ENCODE assay signal across 13 mouse cellular contexts in the genomic region with DNA sequence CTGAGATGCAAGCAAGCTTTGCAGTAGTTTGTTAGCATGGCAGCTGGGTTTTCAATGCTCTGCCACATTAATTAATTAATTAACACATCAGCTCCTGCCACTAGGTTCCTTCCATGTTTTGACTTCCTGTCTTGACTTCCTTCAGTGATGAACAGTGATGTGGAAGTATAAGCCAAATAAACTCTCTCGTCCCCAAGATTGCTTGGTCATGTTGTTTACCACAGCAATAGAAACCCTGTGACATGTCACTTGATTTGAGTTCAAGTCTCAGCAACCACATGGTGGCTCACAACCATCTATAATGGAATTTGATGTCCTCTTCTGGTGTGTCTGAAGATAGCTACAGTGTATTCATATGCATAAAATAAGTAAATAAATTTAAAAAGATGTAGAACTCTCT. TPM values are rescaled to one million over a fixed set of nuclear protein-coding genes. Genes with fewer than 3 reads are reported as not detected.
A peak's percentile ranks its signal among the peaks of the same experiment; 100 is the strongest.
DNase-seq lines count a peak whose midpoint lies in the region; ATAC-seq and TF ChIP-seq lines count a peak whose summit lies in the region.
"Had no signal": no experiment of that assay in that cellular context is flagged by ENCODE, and none has a peak within 500 bp of the region (broad histone marks: within the 10 kb centered on the region; RNA-seq: fewer than 3 reads in every experiment).

No protein-coding gene starts in this region.

- peak; percentile 1 for DNase-seq in kidney, adult 11 months
- no peak for DNase-seq in G1E (ENCODE audit: low spot score)
- DNase-seq in gastrocnemius, postnatal 14 days, result no peak

- H3K27ac ChIP-seq in kidney, embryonic 15.5 days, result no peak overlapping the region
- H3K27ac ChIP-seq in brown adipose tissue, adult 24 weeks (replicated peaks; ENCODE audit: low read depth, low read length), result peak overlapping the region; percentile 61; the same call in 1 of the 2 replicates
- peak overlapping the region; percentile 98 for H3K27ac ChIP-seq in macrophage
- no peak overlapping the region for H3K27ac ChIP-seq in midbrain, embryonic 15.5 days
- H3K27ac ChIP-seq: hindbrain, embryonic 15.5 days; stomach, postnatal 0 days had no signal

- intact Hi-C loops in gastrocnemius, postnatal 14 days (cut with DNase I; ENCODE audit: low total_unique reads), result no loop called here

- H3K9me3 ChIP-seq in kidney, embryonic 15.5 days (replicated peaks), result no peaks in the 10 kb centered on the region
- H3K9me3 ChIP-seq in G1E (replicated peaks), result no peaks in the 10 kb centered on the region
- no peaks in the 10 kb centered on the region for H3K9me3 ChIP-seq in midbrain, embryonic 15.5 days
- H3K9me3 ChIP-seq: hindbrain, embryonic 15.5 days had no signal

- no peak for ATAC-seq in kidney, embryonic 15.5 days (replicated peaks; ENCODE audit: low FRiP score)
- ATAC-seq in G1E (ENCODE audit: extremely low read depth, insufficient number of reproducible peaks, low FRiP score, poor library complexity, severe bottlenecking), result no peak
- no peak for ATAC-seq in midbrain, embryonic 15.5 days (replicated peaks)

- H3K4me2 ChIP-seq in kidney, embryonic 15.5 days, result no peak overlapping the region
- no peak overlapping the region for H3K4me2 ChIP-seq in midbrain, embryonic 15.5 days

- no peak overlapping the region for H3K4me3 ChIP-seq in kidney, embryonic 15.5 days (replicated peaks)
- H3K4me3 ChIP-seq in G1E (ENCODE audit: low read depth, low read length) (peak overlapping the region; percentile 69; the same call in 1 of the 2 replicates), macrophage (ENCODE audit: inconsistent target) (peak overlapping the region; percentile 29)
- peak overlapping the region; percentile 63; the same call in 1 of the 2 replicates for H3K4me3 ChIP-seq in brown adipose tissue, adult 24 weeks (ENCODE audit: insufficient read depth, low read depth, low read length)
- H3K4me3 ChIP-seq in midbrain, embryonic 15.5 days, result no peak overlapping the region

- peaks cover 30% of the 10 kb centered on the region for H3K27me3 ChIP-seq in kidney, embryonic 15.5 days
- H3K27me3 ChIP-seq in G1E (ENCODE audit: insufficient read depth, low read length), result no peaks in the 10 kb centered on the region
- 0 out of 2 replicates have a peak, but pooled peaks cover 8% of the 10 kb centered on the region for H3K27me3 ChIP-seq in midbrain, embryonic 15.5 days (replicated peaks)
- H3K27me3 ChIP-seq: hindbrain, embryonic 15.5 days had no signal

- no peaks in the 10 kb centered on the region for H3K79me2 ChIP-seq in macrophage (ENCODE audit: inconsistent target)

- TF ChIP-seq CTCF in G1E (IDR thresholded peaks at IDR 0.05; ENCODE audit: low read depth, low read length), result no peak

- peaks cover 6% of the 10 kb centered on the region; the same call in 1 of the 2 replicates for H3K4me1 ChIP-seq in kidney, embryonic 15.5 days
- peaks cover 53% of the 10 kb centered on the region for H3K4me1 ChIP-seq in G1E (ENCODE audit: insufficient read depth, low read depth, low read length)
- H3K4me1 ChIP-seq in brown adipose tissue, adult 24 weeks (ENCODE audit: control insufficient read depth, insufficient read depth, insufficient read length, low read length), result peaks cover 6% of the 10 kb centered on the region
- 0 out of 2 replicates have a peak, but pooled peaks cover 4% of the 10 kb centered on the region for H3K4me1 ChIP-seq in midbrain, embryonic 15.5 days

- H3K36me3 ChIP-seq in kidney, embryonic 15.5 days, result peaks cover 18% of the 10 kb centered on the region
- peaks cover 24% of the 10 kb centered on the region for H3K36me3 ChIP-seq in G1E (replicated peaks)
- peaks cover 17% of the 10 kb centered on the region for H3K36me3 ChIP-seq in macrophage (ENCODE audit: inconsistent target)
- peaks cover 19% of the 10 kb centered on the region for H3K36me3 ChIP-seq in midbrain, embryonic 15.5 days (replicated peaks)

- no peak overlapping the region for H3K9ac ChIP-seq in kidney, embryonic 15.5 days
- H3K9ac ChIP-seq in midbrain, embryonic 15.5 days, result no peak overlapping the region

- 66% methylated on average over 1 of the region's 1 CpGs for WGBS in kidney, embryonic 15.5 days
- 0% methylated on average over 1 of the region's 1 CpGs for WGBS in macrophage (ENCODE audit: missing documents)
- WGBS in midbrain, embryonic 15.5 days, result 72% methylated on average over 1 of the region's 1 CpGs

RNA-seq across cellular contexts. Expression of gene H2-D1, which starts 5.2 kb away (rescaled TPM):
- 64.5 and 66.1 TPM in 2 replicates for polyA plus RNA-seq in kidney, embryonic 15.5 days (2015; fragmentation: Nextera tagmentation; extraction: Ambion mirVana)
- total RNA-seq in G1E (2014; fragmentation: Nextera tagmentation), result 50.2 and 53.6 TPM in 2 replicates
- total RNA-seq in G1E (2017), result 109 and 115 TPM in 2 replicates
- 88.5 and 106 TPM in 2 replicates for polyA plus RNA-seq in G1E (2012)
- 284 and 411 TPM in 2 replicates for polyA plus RNA-seq in brown adipose tissue, adult 24 weeks (2012; ENCODE audit: insufficient read depth, insufficient read length, missing spikeins)
- total RNA-seq in macrophage (2018; cell fraction: chromatin; rRNA removed), result 1,000 to 10,000 TPM; 1,047 to 3,424 (median 2,210) TPM
- total RNA-seq in macrophage (2018; cell fraction: cytosol; rRNA removed), result 1,000 to 10,000 TPM; 3,633 to 6,553 (median 5,167) TPM
- over 10,000 TPM in 1 of 26 experiments, 1,000 to 10,000 TPM in 25; 2,886 to 10,022 (median 6,458) TPM for total RNA-seq in macrophage (2018; cell fraction: nucleus; rRNA removed)
- 2,972 to 5,352 TPM (median 3,334 TPM) in 3 replicates for polyA plus RNA-seq in macrophage (2018)
- total RNA-seq in gastrocnemius, postnatal 14 days (2021), result 10 to 100 TPM; 34.3 to 40.7 TPM
- polyA plus RNA-seq in midbrain, embryonic 15.5 days (2015; fragmentation: Nextera tagmentation; extraction: Ambion mirVana), result 93.4 and 105 TPM in 2 replicates

RNA-seq across cellular contexts. Expression of gene Ddx39b, which starts 15.8 kb away (rescaled TPM):
- polyA plus RNA-seq in kidney, embryonic 15.5 days (2015; fragmentation: Nextera tagmentation; extraction: Ambion mirVana), result 531 and 538 TPM in 2 replicates
- total RNA-seq in G1E (2014; fragmentation: Nextera tagmentation), result 424 and 464 TPM in 2 replicates
- total RNA-seq in G1E (2017), result 171 and 174 TPM in 2 replicates
- 362 and 363 TPM in 2 replicates for polyA plus RNA-seq in G1E (2012)
- polyA plus RNA-seq in brown adipose tissue, adult 24 weeks (2012; ENCODE audit: insufficient read depth, insufficient read length, missing spikeins), result 50.5 and 57.9 TPM in 2 replicates
- 100 to 1,000 TPM; 305 to 692 (median 502) TPM for total RNA-seq in macrophage (2018; cell fraction: chromatin; rRNA removed)
- total RNA-seq in macrophage (2018; cell fraction: cytosol; rRNA removed), result 100 to 1,000 TPM in 13 of 26 experiments, 10 to 100 TPM in 13; 75.9 to 135 (median 100) TPM
- 100 to 1,000 TPM; 313 to 609 (median 458) TPM for total RNA-seq in macrophage (2018; cell fraction: nucleus; rRNA removed)
- 113 to 158 TPM (median 122 TPM) in 3 replicates for polyA plus RNA-seq in macrophage (2018)
- total RNA-seq in gastrocnemius, postnatal 14 days (2021), result 100 to 1,000 TPM in 1 of 2 experiments, 10 to 100 TPM in 1; 85.3 to 103 TPM
- polyA plus RNA-seq in midbrain, embryonic 15.5 days (2015; fragmentation: Nextera tagmentation; extraction: Ambion mirVana), result 379 and 391 TPM in 2 replicates

RNA-seq across cellular contexts. Expression of gene Nfkbil1, which starts 21.8 kb away (rescaled TPM):
- polyA plus RNA-seq in kidney, embryonic 15.5 days (2015; fragmentation: Nextera tagmentation; extraction: Ambion mirVana), result 11.3 and 12.4 TPM in 2 replicates
- 7.0 and 14.1 TPM in 2 replicates for total RNA-seq in G1E (2014; fragmentation: Nextera tagmentation)
- total RNA-seq in G1E (2017), result 8.6 and 12.1 TPM in 2 replicates
- 37.3 and 41.6 TPM in 2 replicates for polyA plus RNA-seq in G1E (2012)
- polyA plus RNA-seq in brown adipose tissue, adult 24 weeks (2012; ENCODE audit: insufficient read depth, insufficient read length, missing spikeins), result 5.2 and 6.7 TPM in 2 replicates
- total RNA-seq in macrophage (2018; cell fraction: chromatin; rRNA removed), result 10 to 100 TPM in 24 of 26 experiments, 1 to 10 TPM in 2; 6.7 to 47.8 (median 25.9) TPM
- total RNA-seq in macrophage (2018; cell fraction: cytosol; rRNA removed), result 10 to 100 TPM in 22 of 26 experiments, 1 to 10 TPM in 4; 8.7 to 22.2 (median 18.1) TPM
- 10 to 100 TPM in 22 of 26 experiments, 1 to 10 TPM in 4; 8.6 to 27.7 (median 18.6) TPM for total RNA-seq in macrophage (2018; cell fraction: nucleus; rRNA removed)
- 8.3 to 16.7 TPM (median 14.8 TPM) in 3 replicates for polyA plus RNA-seq in macrophage (2018)
- 1 to 10 TPM; 7.6 to 7.9 TPM for total RNA-seq in gastrocnemius, postnatal 14 days (2021)
- polyA plus RNA-seq in midbrain, embryonic 15.5 days (2015; fragmentation: Nextera tagmentation; extraction: Ambion mirVana), result 11.7 and 11.8 TPM in 2 replicates

RNA-seq across cellular contexts. Expression of gene Atp6v1g2, which starts 23.9 kb away (rescaled TPM):
- polyA plus RNA-seq in kidney, embryonic 15.5 days (2015; fragmentation: Nextera tagmentation; extraction: Ambion mirVana), result 6.2 and 6.4 TPM in 2 replicates
- total RNA-seq in G1E (2014; fragmentation: Nextera tagmentation) (3.0 and 5.0 TPM in 2 replicates), G1E (2017) (3.2 TPM in 2 replicates)
- polyA plus RNA-seq in G1E (2012) (2.4 and 2.8 TPM in 2 replicates), macrophage (2018) (5.0 to 12.5 TPM (median 6.9 TPM) in 3 replicates)
- polyA plus RNA-seq in brown adipose tissue, adult 24 weeks (2012; ENCODE audit: insufficient read depth, insufficient read length, missing spikeins), result 2.7 and 4.0 TPM in 2 replicates
- 10 to 100 TPM in 18 of 26 experiments, 1 to 10 TPM in 8; 4.2 to 28.2 (median 14.3) TPM for total RNA-seq in macrophage (2018; cell fraction: chromatin; rRNA removed)
- 1 to 10 TPM; 2.2 to 6.6 (median 3.8) TPM for total RNA-seq in macrophage (2018; cell fraction: cytosol; rRNA removed)
- 10 to 100 TPM in 10 of 26 experiments, 1 to 10 TPM in 16; 4.8 to 33.5 (median 8.2) TPM for total RNA-seq in macrophage (2018; cell fraction: nucleus; rRNA removed)
- total RNA-seq in gastrocnemius, postnatal 14 days (2021), result 1 to 10 TPM; 2.3 to 2.7 TPM
- 94.4 and 100 TPM in 2 replicates for polyA plus RNA-seq in midbrain, embryonic 15.5 days (2015; fragmentation: Nextera tagmentation; extraction: Ambion mirVana)

RNA-seq across cellular contexts. Expression of gene Gm16181, which starts 36.7 kb away (rescaled TPM):
- 0.65 and 0.69 TPM in 2 replicates for polyA plus RNA-seq in kidney, embryonic 15.5 days (2015; fragmentation: Nextera tagmentation; extraction: Ambion mirVana)
- not detected in 2 replicates for total RNA-seq in G1E (2014; fragmentation: Nextera tagmentation)
- 0.38 and 0.52 TPM in 2 replicates for total RNA-seq in G1E (2017)
- not detected in 2 replicates for polyA plus RNA-seq in G1E (2012)
- not detected in 2 replicates for polyA plus RNA-seq in brown adipose tissue, adult 24 weeks (2012; ENCODE audit: insufficient read depth, insufficient read length, missing spikeins)
- 10 to 100 TPM in 3 of 26 experiments, 1 to 10 TPM in 12, not detected in 11; 2.4 to 18.5 (median 7.6) TPM for total RNA-seq in macrophage (2018; cell fraction: chromatin; rRNA removed)
- total RNA-seq in macrophage (2018; cell fraction: cytosol; rRNA removed), result 1 to 10 TPM in 11 of 26 experiments, under 1 TPM in 7, not detected in 8; 0.51 to 4.6 (median 1.3) TPM
- total RNA-seq in macrophage (2018; cell fraction: nucleus; rRNA removed), result 10 to 100 TPM in 7 of 26 experiments, 1 to 10 TPM in 14, not detected in 5; 1.2 to 30.6 (median 7.2) TPM
- not detected in 3 replicates for polyA plus RNA-seq in macrophage (2018)
- not detected for total RNA-seq in gastrocnemius, postnatal 14 days (2021)
- 1.6 TPM in 1 of 2 replicates, not detected in the other for polyA plus RNA-seq in midbrain, embryonic 15.5 days (2015; fragmentation: Nextera tagmentation; extraction: Ambion mirVana)
- total RNA-seq: layer of hippocampus, postnatal 14 days; left cerebral cortex, postnatal 4 days had no signal
- polyA plus RNA-seq: cortical plate, adult 2 months; frontal cortex, adult 2 months had no signal

Comparison
In these comparisons a context has a peak if more than half of its experiments do, and no peak if none do; other contexts are left out.
1. H3K27ac ChIP-seq: peak in brown adipose tissue, adult 24 weeks (single experiment) and macrophage (single experiment); none in kidney, embryonic 15.5 days (single experiment) and midbrain, embryonic 15.5 days (single experiment).
2. H3K4me3 ChIP-seq: peak in G1E (single experiment), brown adipose tissue, adult 24 weeks (single experiment) and macrophage (single experiment); none in kidney, embryonic 15.5 days (single experiment) and midbrain, embryonic 15.5 days (single experiment).